Mouse (Mus musculus) megakaryocyte, embryonic 14.5 days (primary cell): Measurements from ENCODE around the gene Slc36a2.
"Not testable (repeated sequence)": the region's sequence is repeated elsewhere in the genome, so short reads cannot be mapped to it uniquely, and the experiment has no call there.

Source experiments
- FLI1 ChIP-seq: IDR thresholded peaks from 2 replicates; pipeline ENCODE4 v1.6.1; 2012; ENCODE audit warnings: low read length, inconsistent platforms, mixed read lengths
- GATA1 ChIP-seq: IDR thresholded peaks from 3 replicates; pipeline ENCODE4 v1.6.1; 2012; ENCODE audit warnings: mixed read lengths, low read length, inconsistent platforms, borderline replicate concordance

DNA sequence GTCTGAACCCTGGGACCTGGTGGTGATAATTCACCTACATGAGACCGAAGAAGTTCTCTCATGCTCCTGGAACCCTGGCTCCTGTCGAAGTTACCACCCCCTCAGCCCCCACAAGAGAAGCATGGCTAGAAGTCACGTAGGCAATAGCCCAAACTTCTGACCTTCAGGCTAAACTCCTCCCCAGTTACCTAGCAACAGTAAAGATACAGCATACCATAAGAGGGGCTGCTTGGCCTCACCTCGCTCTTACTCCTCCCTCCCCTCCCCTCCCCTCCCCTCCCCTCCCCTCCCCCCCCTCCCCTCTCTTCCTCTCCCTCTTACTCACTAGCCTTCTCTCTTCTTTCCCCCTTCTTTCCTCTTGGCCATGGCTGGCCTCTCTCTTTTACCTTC, 71.0 kb downstream of the Slc36a2 start:
- not testable (repeated sequence) for TF ChIP-seq GATA1, FLI1
